Mouse (Mus musculus): ENCODE data around the gene Ankrd33b.

Gene Ankrd33b

DNA sequence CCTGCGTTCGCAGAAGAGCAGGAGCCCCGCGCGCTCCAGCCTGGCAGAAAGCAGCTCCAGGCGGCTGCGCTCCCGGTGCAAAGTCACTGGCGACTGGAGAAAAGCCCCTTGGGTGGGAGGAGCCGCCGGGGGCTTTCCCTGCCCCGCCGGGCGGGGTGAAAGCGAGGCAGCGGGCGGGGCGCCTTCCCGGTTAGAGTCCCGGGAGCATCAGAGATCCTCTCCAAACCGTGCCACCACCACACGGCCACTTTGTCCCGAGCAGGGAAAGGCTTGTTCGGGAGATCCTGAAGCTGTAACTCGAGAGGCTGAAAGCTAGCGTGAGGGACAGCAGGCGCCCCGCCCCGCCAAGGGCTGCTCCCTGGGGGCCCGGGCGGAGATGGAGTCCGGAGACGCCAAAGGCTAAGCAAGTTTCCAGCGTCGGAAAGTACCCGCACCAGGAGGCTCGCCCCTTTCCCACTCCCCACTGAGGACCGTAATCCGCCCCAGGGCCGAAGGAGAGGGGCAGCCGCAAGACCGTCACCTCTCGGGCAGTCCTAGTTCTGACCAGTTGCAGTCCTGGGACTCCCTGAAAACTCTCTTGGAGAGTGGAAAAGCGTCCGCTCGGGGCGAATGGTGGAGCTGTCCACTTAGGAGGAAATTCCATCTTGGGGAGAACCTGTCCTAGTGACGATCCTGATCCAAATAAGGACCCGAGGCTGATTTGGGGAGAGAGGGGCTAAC, at the start of gene Ankrd33b:
Gene Ankrd33b (minus strand): TSS at position 246 of the 720 bp plus-strand sequence.
- no peak for DNase-seq

DNA sequence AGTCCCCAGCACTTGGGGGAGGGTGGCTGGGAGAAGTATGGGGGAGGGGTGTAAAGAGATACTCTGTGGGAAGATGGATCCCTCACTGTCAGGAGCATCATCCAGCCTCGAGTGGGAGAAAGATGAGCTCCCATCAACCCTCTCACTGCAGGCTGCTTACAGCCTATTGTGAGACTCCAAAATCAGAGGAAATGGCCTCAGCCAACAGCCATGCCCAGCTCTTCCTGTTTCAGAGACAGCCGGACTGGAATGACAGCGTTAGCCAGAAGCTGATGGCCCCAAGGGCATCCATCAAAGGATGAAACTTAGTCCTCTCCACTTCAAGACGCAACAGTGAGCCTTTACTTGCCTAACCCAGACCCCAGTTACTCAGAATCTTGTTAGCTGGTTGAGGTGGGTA, 47.7 kb upstream of the Ankrd33b start:
- no peak for DNase-seq

DNA sequence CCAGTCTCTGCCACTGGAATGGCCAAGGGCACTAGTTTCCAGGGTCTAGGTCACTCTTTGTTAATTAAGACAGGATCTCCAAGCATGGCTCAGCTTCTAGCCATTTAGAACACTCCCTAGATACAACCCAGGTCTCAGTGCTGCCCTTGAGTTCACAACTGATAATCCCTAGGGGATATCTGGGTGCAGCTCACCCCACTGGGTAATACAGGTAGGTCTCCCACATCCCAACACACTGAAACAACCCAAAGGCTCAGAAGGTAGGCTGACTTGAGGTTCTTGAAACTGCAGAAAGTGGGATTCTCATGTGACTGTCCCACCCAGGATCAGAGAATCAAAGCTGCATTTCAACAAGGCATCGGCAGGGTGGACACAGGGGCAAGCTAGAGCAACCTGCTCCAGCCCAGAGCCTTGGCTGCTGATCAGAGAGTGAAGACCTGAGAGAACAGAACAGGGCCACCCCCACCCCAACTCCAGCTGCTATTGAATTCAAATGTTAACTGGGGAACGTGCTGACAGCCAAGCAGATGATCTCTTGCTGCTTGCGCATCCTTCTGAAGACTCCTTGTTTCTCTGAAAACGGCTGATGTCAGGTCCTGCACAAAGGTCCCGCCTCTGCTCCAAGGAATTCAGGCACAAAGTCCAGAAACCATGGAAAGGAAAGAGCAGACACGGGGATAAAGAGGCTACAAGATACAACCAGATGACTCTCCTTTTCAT, 46.8 kb upstream of the Ankrd33b start:
- DNase-seq = no peak

DNA sequence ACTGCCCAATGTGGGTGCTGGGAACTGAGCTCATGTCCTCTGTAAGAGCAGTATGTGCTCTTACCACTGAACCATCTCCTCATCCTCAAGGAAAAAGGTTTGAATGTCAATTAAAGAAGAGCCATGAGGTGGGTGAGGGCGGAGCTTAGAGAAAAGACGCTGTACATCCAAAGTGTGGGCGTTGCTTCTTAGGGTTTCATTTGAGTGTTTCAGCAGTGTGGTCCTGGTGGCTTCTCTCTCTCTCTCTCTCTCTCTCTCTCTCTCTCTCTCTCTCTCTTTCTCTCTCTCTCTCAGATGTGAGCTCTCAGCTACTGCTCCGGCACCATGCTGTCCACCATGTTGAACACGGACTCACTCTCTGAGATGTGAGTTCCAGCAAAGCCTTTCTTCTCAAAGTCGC, 46.1 kb upstream of the Ankrd33b start:
- DNase-seq = no peak

DNA sequence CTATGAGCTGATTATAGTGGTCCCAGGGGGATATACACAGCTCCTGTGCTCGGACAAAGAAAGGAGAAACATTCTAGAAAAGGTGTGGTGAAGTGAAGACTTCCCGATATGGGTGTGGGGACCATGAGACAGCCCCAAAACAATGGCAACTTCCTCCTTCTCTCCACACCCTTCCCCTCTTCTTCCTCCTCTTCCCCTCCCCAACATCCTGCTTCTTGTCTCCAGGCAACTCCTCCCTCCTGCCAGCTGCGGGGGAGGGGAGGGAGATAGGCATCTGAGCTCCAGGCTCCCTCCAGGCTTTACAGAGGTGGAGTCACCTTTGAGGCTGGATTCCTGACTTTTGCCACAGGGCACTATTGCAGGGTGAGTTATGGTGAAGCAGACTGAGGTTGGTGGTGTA, 45.4 kb upstream of the Ankrd33b start:
- DNase-seq = no peak

DNA sequence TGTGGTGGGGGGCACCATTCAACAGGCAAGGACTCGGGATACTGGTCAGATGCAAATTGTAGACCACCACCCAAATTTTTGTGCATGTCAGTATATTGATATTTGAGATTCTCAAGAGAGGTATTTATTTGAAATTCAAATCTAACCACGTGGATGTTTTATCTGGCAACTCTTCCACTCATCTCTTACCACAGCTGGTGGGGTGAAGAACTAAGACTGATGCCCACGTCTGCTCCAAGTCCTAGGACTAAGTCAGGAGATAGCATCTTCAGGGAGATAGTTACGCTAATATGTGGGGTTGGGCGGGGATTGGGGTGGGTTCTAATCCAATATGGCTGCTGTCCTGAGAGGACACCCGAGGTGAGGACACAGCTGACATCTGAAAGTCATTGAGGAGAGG, 44.9 kb upstream of the Ankrd33b start:
- DNase-seq = no peak

DNA sequence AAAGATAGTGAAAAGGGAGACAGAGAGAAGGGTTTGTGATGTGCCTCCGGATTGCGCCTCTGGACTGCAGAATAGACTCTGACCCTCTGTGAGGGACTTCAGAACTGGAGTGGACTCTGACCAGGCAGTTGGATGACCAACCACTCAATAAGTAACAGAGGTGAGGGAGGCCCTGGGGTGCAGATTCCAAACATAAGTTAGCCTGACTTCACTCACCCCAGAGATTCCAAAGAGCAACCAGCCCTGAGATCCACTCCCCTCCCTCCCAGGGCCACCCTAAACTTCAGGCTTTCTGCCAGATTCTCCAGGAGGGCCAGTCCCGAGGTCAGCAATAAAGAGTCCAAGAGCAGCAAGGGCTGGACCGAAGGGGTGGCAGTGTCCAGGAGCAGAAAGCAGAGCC, 40.0 kb upstream of the Ankrd33b start:
- DNase-seq = no peak

DNA sequence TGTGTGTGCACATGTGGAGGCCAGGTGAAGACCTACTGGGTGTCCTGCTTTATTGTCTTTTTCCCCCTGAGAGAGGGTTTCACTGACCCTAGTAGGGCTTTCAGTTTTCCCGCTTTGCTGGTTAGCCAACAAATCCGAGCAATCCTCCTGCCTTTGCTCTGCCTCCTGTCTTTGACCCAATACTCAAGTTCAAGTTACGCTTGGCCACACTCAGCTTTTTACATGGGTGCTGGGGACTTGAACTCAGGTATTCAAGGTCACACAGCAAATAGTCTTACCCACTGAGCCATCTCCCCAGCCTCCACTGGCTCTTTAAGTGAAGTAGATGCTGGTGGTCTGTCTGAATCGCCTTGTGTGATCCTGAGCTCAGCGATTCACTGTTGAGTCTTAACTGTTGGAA, 39.4 kb upstream of the Ankrd33b start:
- DNase-seq = no peak

DNA sequence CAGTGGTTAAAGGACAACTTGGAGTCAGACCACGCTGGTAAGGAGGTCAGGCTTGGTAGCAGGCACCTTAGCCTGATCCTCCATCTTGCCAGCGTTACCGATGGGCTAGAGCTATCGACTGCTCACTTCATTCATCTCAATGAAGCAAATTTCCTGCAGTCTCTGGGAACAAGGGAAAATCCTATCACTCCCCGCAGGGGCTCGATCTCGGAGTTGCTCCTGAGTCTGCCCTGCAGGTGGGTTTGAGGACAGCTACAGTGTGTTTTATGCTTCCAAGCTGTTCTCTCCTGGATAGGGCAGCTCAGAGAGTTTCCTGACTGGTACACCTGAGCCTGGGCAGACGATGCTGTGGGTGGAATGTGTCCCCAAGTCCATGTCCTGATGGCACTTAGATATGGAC, 36.8 kb upstream of the Ankrd33b start:
- no peak for DNase-seq

DNA sequence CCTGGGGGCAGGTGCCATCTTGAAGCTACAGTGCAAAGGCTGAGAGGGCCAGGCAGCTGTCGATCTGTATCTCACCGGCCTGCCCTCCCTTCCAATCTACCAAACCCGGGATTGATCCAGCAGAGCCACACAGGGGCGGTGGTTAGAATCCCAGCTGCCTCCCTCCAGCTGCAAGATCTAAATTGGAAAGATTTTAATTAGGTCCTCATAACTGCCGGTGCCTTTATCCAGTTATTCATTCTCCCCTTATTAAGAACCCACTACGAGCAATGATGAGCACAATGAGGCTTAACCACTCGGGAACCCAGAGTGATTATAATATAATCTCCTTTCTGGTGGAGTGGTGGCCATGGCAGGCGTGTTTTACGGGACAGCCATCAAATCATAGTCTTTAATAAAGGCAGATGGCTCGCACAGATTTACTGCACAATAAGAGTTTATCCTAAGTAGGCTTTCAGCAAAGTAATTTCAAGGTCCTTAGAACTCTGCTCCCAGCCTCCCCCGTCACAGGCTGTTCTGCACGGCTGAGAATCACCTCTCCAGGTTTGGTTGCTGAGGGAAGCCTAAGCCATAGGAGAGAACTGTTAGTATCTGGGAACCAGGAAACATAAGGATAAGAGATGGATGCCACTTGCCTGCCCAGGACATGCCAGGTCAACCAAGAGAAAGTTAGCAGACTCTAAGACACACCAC, 34.8 kb upstream of the Ankrd33b start:
- DNase-seq = no peak

DNA sequence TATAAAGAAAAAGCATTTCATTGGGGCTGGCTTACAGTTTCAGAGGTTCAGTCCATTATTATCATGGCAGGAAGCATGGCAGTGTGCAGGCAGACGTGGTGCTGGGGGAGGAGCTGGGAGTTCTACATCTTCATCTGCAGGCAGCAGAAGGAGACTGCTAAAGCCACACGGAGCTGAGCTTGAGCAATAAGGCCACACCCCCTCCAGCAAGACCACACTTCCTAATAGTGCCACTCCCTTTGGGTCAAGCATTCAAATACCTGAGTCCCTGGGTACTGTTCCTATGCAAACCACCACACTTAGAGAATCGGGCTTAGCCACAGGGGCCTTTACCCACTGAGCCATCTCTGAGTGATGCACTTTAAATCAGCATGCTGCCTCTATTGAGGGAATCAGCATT, 33.4 kb upstream of the Ankrd33b start:
- no peak for DNase-seq

DNA sequence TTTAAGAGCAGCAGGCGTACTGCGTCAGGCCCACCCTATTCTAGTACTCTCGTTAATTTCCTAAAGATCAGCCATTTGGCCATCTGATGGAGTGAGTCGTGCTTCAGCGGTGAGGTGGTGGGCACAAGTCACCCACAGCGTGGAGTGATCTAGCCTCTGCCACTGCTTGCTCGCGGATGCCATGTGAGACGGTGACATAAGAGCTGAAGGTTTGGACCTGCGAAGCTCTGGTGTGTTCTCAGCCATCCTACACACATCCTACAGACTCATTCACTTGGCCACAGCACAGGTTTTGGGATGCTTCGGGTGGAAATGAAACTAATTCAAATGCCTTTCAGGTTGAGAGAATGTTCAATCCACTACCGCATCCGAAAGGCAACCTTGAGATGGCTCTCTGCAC, 31.2 kb upstream of the Ankrd33b start:
- no peak for DNase-seq

DNA sequence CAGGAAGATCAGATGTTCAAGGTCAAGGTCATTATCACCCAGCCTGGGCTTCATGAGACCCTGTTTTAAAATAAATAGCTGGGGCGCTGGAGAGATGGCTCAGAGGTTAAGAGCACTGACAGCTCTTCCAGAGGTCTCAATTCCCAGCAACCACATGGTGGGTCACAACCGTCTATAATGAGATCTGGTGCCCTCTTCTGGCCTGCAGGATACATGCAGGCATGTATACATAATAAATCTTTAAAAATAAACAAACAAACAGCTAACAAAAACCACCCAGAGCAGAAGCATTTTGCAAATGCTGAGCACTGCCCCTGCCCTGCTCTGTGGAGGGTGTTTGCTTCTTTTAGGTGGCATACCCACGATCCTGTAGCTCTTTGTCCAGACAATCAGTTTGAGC, 29.9 kb upstream of the Ankrd33b start:
- DNase-seq = no peak

DNA sequence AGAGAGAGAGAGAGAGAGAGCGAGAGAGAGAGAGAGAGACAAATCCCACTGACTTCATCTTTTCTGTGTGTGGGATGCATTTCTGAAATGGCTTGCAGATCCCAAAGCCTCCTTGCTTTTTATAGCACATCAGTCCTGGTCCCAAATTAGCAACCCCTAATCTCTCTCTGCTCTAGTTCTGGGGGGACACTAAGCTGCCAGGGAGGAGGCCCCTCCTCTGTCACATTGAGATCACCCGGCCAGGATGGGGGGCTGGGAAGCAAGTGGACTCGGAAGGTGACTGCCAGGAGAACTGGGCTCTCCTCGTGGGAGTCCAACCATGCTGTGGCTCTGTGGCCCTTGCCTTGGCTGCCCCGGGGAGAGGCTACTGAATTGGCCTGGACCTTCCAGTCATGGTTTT, 29.2 kb upstream of the Ankrd33b start:
- DNase-seq = no peak

DNA sequence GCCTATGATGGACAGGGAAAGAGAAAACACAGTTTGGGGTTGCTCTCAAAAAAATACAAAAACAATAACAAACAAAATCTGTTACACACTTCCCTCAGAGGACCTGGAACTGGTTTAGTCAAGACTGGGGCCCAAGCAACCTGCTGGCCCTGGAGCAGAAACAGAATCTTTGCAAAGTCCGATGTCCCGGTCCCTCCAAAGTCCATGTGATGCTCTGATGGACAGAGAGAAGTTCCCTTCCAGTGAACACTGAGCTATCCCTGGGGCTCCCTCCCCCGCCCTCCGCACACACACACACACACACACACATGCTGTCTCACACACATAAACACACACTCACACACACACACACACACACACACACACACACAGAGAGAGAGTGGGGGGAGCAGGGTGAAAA, 28.5 kb upstream of the Ankrd33b start:
- no peak for DNase-seq

DNA sequence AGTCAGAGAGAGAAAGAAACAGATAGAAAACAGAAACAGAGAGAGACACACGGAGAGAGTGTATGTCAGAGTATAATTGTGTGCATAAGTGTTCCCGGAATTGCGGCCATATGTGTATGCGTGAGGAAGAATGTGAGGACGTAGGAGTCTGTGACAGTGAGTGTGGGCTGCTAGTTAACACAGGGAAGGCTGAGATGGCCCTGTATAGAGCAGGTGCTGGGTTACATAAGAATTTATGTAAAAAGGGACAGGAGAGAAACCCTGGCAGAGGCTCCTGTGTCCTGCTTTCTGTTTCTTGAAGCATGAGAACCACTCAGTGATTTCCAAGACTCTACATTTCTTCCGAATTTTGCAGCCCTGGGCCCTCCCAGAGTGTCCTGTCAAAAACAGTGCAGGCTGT, 25.9 kb upstream of the Ankrd33b start:
- no peak for DNase-seq

DNA sequence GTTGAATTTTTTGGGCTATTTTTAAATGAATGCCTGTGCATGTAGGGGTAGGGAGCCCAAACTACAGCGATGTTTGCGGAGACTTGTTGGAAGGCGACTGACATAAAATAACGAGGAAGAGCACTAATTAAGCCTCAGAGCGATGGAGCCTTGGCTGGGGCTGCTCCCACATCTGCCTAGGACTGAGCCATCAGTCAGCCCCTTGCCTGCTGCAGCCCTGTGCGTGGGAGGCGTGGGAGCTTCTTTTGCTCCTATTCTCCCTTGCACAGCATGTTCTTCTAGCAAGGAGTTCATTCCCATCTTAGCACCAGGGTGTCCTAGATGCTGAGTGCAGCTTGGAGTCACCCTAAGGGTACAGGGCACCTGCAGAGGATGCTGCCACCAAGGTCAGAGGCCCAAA, 25.2 kb upstream of the Ankrd33b start:
- DNase-seq = no peak

DNA sequence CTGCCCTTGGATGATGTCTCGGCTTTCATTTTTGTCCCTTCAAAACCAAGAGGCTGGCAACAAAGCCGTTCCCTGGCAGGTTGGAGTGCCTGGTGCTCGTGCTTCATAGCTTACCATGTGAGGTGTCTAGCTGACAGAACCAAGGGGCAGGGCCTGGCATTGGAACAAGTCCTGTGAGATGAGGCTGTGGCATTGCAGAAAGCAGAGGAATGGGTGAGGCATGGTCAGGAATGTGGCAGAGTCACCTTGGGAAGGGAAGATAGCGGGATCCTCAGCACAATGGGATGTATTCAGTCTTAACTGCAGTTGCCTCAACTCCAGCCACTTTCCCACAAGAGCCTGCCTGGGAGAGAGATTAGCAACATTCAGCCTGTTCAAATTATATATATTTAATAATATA, 24.6 kb upstream of the Ankrd33b start:
- DNase-seq = no peak

DNA sequence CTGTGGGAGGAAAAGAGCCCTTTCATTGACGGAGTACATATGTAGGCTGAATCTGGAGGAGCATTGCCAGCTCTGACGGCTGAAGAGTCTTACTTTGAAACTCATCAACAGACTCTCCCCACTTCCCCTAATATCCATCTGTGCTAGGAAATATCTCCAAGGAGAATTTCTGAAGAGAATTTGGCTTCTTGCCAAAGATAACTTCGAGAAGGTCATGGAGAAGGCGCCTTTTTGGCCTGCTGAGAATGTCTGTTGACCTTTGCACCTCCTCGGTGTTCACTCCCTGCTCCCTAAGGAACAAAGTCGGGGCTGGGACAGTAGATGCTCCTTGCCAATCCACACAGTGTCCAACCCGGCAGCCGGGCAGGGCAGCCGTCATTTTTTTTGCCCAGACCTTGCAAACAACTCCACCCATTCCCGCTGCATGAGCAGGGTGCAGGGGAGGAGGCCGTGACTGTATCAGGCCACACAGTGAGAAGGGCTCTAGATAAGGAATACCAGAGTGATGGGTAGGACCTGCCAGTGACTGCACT, 14.5 kb upstream of the Ankrd33b start:
- DNase-seq = no peak

DNA sequence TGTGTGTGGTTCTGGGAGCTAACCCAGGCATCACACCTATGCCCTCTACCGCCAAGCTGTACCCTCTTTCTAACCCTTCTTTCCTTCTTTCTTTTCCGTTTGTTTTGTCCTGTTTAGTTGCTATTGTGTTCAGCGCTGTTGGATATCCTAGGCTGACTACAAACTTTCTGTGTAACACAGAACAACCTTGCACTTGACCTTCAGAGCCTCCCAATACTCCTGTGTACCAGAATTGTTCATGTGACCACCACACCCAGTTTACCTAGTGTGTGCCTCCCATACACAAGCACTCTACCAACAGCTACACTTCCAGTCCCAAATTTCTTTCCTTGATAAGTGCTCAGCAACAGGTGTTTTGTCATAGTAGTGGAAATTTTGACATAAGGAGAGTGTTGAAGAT, 11.9 kb upstream of the Ankrd33b start:
- DNase-seq = no peak

DNA sequence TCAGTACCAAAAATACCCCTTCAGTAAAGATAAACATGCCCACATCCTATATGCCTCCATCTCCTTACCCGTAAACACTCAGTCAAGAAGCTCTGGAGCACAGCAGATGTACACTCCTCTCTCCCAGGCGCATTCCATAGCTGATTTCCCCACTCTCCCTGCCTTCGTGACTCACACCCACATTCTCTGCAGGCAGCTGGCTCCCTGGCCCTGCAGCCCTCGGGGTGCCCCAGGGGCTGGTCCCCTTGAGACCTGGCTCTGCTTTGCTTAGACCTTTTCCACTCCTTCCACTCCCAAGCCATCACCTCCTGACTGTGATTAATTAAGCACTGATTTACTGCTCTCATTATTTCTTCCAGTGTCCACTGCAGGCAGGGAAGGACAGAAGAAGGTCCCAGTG, 7.7 kb upstream of the Ankrd33b start:
- DNase-seq = no peak

DNA sequence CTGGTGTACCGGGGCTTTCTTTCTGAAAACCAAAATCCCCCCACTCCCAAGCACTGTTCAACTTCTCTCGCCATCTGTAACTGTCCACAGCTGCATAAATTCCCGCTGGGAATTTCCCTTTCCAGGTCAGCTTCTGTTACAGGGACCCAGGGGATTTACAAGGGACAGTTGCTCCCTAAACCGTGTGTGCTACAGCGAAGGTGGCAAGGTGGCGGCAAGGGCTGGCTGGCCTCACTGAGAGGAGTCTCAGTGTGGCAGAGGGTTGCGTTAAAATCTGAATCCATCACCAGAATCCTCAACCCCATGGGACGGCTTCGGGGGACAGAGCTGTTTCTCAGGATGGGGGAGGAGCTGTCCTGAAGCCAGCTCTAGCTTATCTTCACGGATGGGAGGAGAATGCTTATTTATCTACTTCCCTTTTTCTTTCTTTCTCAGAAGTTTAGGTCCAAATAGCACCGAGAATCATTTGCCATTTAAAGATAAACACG, 1.6 kb upstream of the Ankrd33b start:
- no peak for DNase-seq

DNA sequence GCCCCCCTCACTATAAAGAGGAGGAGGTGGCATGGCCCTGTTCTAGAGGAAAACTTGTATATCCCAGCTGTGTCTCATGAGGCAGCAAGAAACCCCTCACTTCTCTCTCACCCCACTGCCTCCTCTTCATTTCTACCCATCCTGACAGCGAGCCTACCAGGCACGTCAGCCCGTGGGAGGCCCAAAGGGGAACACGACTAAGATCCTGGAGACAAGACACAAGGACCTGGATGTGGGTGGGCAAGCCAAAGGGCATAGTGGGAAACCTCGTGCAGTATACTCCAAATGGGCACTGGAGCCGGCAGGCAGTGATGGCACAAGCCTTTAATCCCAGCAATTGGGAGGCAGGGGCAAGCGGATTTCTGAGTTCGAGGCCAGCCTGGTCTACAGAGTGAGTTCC, 1.0 kb upstream of the Ankrd33b start:
- no peak for DNase-seq
